Mouse (Mus musculus) kidney, adult 2 months (tissue): ENCODE data around the gene Dgkh.
"Not testable (repeated sequence)": the region's sequence is repeated elsewhere in the genome, so short reads cannot be mapped to it uniquely, and the experiment has no call there.

ENCODE experiments used
- CTCF ChIP-seq: fragments of 200-500 bp; conservative IDR thresholded peaks from 2 replicates; pipeline ENCODE4 v1.5.1; 2011; ENCODE audit warnings: low read depth, mild to moderate bottlenecking, control low read depth, low read length, moderate library complexity, mixed read lengths; ENCODE audit not compliant: insufficient read depth, insufficient read length
- POLR2A ChIP-seq: fragments of 200-500 bp; IDR thresholded peaks from one replicate; pipeline ENCODE4 v1.6.1; 2011; ENCODE audit warnings: low read depth, low read length, control low read depth

DNA sequence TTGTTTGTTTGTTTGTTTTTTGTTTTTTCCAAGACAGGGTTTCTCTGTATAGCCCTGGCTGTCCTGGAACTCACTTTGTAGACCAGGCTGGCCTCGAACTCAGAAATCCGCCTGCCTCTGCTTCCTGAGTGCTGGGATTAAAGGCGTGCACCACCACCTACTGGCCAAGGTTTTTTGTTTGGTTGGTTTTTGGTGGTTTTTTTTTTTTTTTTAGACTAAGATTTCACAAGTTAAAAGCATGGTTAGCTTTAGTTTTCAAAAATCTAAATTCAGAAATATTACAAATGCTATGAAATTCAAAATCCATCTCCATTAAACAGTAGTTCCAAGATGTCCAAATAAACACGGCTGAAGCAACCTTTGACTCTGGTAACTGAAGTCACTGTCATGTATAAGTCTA is 8.9 kb downstream of the Dgkh start:
- not testable (repeated sequence) for TF ChIP-seq CTCF, POLR2A
